Comparison of ENCODE assay signal across 23 mouse cellular contexts in the genomic region with DNA sequence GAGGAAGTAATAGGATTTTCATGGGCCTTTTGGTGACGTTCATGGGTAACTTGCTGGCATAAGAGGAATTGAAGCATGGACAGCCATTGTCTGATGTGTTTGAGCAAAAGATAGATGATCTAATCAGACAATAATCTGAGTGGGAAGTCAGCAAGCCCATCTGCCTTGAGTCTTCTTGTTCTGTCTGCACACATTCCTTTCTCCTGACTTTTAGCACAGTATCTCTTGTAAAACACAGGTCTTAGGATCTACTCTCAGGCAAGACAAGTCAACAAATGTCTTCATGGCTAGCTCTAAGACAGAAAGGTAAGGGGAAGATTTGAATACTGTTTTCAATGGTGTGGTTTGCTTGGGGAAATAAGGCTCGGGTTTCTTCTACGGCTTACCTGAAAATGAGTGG.
"Had no signal": no experiment of that assay in that cellular context is flagged by ENCODE, and none has a peak within 500 bp of the region (broad histone marks: within the 10 kb centered on the region; RNA-seq: fewer than 3 reads in every experiment).

No protein-coding gene starts in this region.

- H3K27me3 ChIP-seq: heart, embryonic 15.5 days; hindbrain, embryonic 13.5 days; hindbrain, embryonic 15.5 days; limb, embryonic 13.5 days; limb, embryonic 15.5 days; liver, embryonic 12.5 days had no signal

- H3K4me2 ChIP-seq: heart, embryonic 11.5 days; heart, embryonic 13.5 days; heart, embryonic 15.5 days; hindbrain, embryonic 13.5 days; hindbrain, embryonic 15.5 days; limb, embryonic 13.5 days; limb, embryonic 15.5 days; liver, embryonic 12.5 days had no signal

- H3K36me3 ChIP-seq: heart, embryonic 13.5 days; heart, embryonic 15.5 days; hindbrain, embryonic 13.5 days; hindbrain, embryonic 15.5 days; limb, embryonic 13.5 days; limb, embryonic 15.5 days; liver, embryonic 12.5 days had no signal

- ATAC-seq: hindbrain, postnatal 0 days; intestine, embryonic 16.5 days; liver, embryonic 12.5 days had no signal

- DNase-seq: gastrocnemius, postnatal 14 days; gastrocnemius, postnatal 36 days; heart, adult 11 months; heart, adult 2 months; heart, postnatal 14 days; heart, postnatal 36 days; kidney, adult 18-20 months; kidney, adult 8-10 months; kidney, postnatal 14 days; kidney, postnatal 36 days; layer of hippocampus, adult 9-11 months; layer of hippocampus, postnatal 36 days; left cerebral cortex, postnatal 4 days had no signal

- H3K4me3 ChIP-seq: heart, adult 2 months; heart, embryonic 13.5 days; heart, embryonic 15.5 days; hindbrain, embryonic 13.5 days; hindbrain, embryonic 15.5 days; limb, embryonic 13.5 days; limb, embryonic 15.5 days; liver, embryonic 12.5 days had no signal
